Mouse (Mus musculus) lung, postnatal 36 days (tissue): ENCODE measurements at regions not wholly inside any gene's neighbourhood (a gene's known extent, or its start where the extent isn't known, plus 50 kb on each side); places are given as distances from the start of the nearest gene placed in this dataset.

Experiments
- DNase-seq: peaks from one replicate; pipeline ENCODE4 v3.0.0; 2022; ENCODE audit warnings: mixed read lengths

GRCm38 (mm10) chr10:126182386-126182785, 216.4 kb downstream of the Lrig3 start:
- DNase-seq: no peak

- no peak for DNase-seq
Measured at GRCm38 (mm10) chr10:126183961-126184360, 218.0 kb downstream of the Lrig3 start.

- DNase-seq: no peak
Measured at GRCm38 (mm10) chr10:126185410-126185809, 219.4 kb downstream of the Lrig3 start.

GRCm38 (mm10) chr10:126186086-126186485, 220.1 kb downstream of the Lrig3 start:
- no peak for DNase-seq

- no peak for DNase-seq
Measured at GRCm38 (mm10) chr10:126189001-126189400, 223.0 kb downstream of the Lrig3 start.
